Mouse (Mus musculus): ENCODE measurements around the gene D430041D05Rik. TPM values are rescaled to one million over a fixed set of nuclear protein-coding genes. Genes with fewer than 3 reads are reported as not detected.

Gene D430041D05Rik
- total and polyA plus RNA-seq, 2 experiments from 2014 or later: 7.9 to 47.6 TPM

DNA sequence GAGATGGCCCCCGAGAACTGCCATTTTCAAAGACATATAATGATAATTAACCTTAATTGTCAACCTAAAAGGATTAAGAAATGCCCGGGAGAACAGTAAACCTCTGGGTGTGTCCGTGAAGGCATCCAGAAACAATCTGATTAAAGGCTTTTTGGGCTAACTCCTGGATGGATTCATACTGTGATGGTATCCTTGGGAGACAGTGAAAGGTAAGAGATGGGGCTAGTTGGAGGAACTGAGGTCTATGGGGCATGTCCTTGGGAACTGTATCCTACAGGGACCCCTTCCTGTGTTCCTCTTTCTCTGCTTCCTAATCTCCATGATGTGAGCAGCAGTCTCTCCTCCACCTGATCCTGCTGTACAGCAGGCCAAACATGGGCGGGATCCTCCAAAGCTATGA, 38.7 kb downstream of the D430041D05Rik start:
- Histone ChIP-seq H3K4me3 (ENCODE audit: low read depth, low read length) (no peak overlapping the region), H3K9ac (replicated peaks; ENCODE audit: low read length, poor library complexity, severe bottlenecking) (no peak overlapping the region), H3K36me3 (ENCODE audit: insufficient read depth, low read length) (no peaks in the 10 kb centered on the region), H3K9me3 (ENCODE audit: low read length) (no peaks in the 10 kb centered on the region), H3K4me1 (ENCODE audit: insufficient read depth, low read length) (peaks cover 5% of the 10 kb centered on the region; the same call in 1 of the 2 replicates), H3K4me2 (ENCODE audit: low read depth, low read length, poor library complexity, severe bottlenecking) (no peak overlapping the region), H3K27me3 (ENCODE audit: insufficient read depth, low read length) (no peaks in the 10 kb centered on the region), H3K27ac (ENCODE audit: low read depth, low read length) (no peak overlapping the region)
- DNase-seq (ENCODE audit: low spot score) (no peak), ATAC-seq (ENCODE audit: low FRiP score) (no peak)
- TF ChIP-seq CTCF (IDR thresholded peaks at IDR 0.05): no peak
- 60% methylated on average over 4 of the region's 4 CpGs for WGBS

GRCm38 (mm10) chr2:104371606-104372130, 39.1 kb downstream of the D430041D05Rik start:
- 74% methylated on average over 5 of the region's 6 CpGs for WGBS

DNA sequence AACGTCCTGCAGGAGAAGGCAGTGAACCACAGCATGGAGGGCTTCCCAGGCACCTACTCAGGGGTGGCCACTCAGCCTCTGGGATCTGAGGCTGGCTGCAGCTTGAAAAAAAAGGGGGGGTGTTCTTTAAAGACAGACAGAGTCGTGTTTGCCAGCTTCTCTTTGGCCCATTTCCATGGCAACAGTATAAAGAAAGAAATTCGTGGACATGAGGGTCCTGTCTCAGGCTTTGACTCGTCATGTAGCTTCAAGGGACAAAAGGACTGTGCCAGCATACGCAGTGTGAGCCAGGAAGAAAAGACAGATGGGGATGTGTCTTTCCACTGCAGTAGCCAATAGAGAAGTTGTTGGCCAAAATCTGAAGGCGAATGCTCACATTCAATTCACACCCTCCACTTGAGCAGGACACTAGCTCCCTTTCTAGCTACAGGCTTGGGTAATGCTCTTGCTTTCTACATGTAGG, 42.9 kb downstream of the D430041D05Rik start:
- H3K4me2 ChIP-seq (ENCODE audit: low read depth, low read length, poor library complexity, severe bottlenecking): peak overlapping the region; percentile 30
- peaks cover 5% of the 10 kb centered on the region; the same call in 1 of the 2 replicates for H3K4me1 ChIP-seq (ENCODE audit: insufficient read depth, low read length)
- no peak; the same call in 1 of the 2 replicates for TF ChIP-seq CTCF (IDR thresholded peaks at IDR 0.05)
- H3K36me3 ChIP-seq (ENCODE audit: insufficient read depth, low read length): no peaks in the 10 kb centered on the region
- ATAC-seq (ENCODE audit: low FRiP score) (peak; percentile 92), DNase-seq (ENCODE audit: low spot score) (peak; percentile 95)
- no peaks in the 10 kb centered on the region for H3K27me3 ChIP-seq (ENCODE audit: insufficient read depth, low read length)
- H3K9ac ChIP-seq (replicated peaks; ENCODE audit: low read length, poor library complexity, severe bottlenecking): no peak overlapping the region
- no peaks in the 10 kb centered on the region for H3K9me3 ChIP-seq (ENCODE audit: low read length)
- peak overlapping the region; percentile 74 for H3K27ac ChIP-seq (ENCODE audit: low read depth, low read length)
- no peak overlapping the region for H3K4me3 ChIP-seq (ENCODE audit: low read depth, low read length)
- WGBS: 11% methylated on average over 6 of the region's 6 CpGs

More at GRCm38 (mm10) chr2:104371606-104372130, 39.1 kb downstream of the D430041D05Rik start:
- Histone ChIP-seq H3K27me3 (ENCODE audit: insufficient read depth, low read length) (no peaks in the 10 kb centered on the region), H3K4me3 (ENCODE audit: low read depth, low read length) (no peak overlapping the region), H3K27ac (ENCODE audit: low read depth, low read length) (no peak overlapping the region), H3K4me1 (ENCODE audit: insufficient read depth, low read length) (peaks cover 5% of the 10 kb centered on the region; the same call in 1 of the 2 replicates), H3K9me3 (ENCODE audit: low read length) (no peaks in the 10 kb centered on the region), H3K4me2 (ENCODE audit: low read depth, low read length, poor library complexity, severe bottlenecking) (no peak overlapping the region), H3K9ac (replicated peaks; ENCODE audit: low read length, poor library complexity, severe bottlenecking) (no peak overlapping the region), H3K36me3 (ENCODE audit: insufficient read depth, low read length) (no peaks in the 10 kb centered on the region)
- DNase-seq (ENCODE audit: low spot score) (no peak), ATAC-seq (ENCODE audit: low FRiP score) (no peak)
- TF ChIP-seq CTCF (IDR thresholded peaks at IDR 0.05): no peak

GRCm38 (mm10) chr2:104367291-104367690, 43.5 kb downstream of the D430041D05Rik start:
- 78% methylated on average over 2 of the region's 2 CpGs for WGBS
- no peaks in the 10 kb centered on the region for H3K36me3 ChIP-seq (ENCODE audit: insufficient read depth, low read length)
- no peaks in the 10 kb centered on the region for H3K9me3 ChIP-seq (ENCODE audit: low read length)
- no peak overlapping the region for H3K4me3 ChIP-seq (ENCODE audit: low read depth, low read length)
- DNase-seq (ENCODE audit: low spot score) (peak; percentile 30), ATAC-seq (ENCODE audit: low FRiP score) (no peak)
- no peak overlapping the region for H3K9ac ChIP-seq (replicated peaks; ENCODE audit: low read length, poor library complexity, severe bottlenecking)
- peak overlapping the region; percentile 74 for H3K27ac ChIP-seq (ENCODE audit: low read depth, low read length)
- peaks cover 5% of the 10 kb centered on the region; the same call in 1 of the 2 replicates for H3K4me1 ChIP-seq (ENCODE audit: insufficient read depth, low read length)
- no peaks in the 10 kb centered on the region for H3K27me3 ChIP-seq (ENCODE audit: insufficient read depth, low read length)
- no peak for TF ChIP-seq CTCF (IDR thresholded peaks at IDR 0.05)
- peak overlapping the region; percentile 30; the same call in 1 of the 2 replicates for H3K4me2 ChIP-seq (ENCODE audit: low read depth, low read length, poor library complexity, severe bottlenecking)

DNA sequence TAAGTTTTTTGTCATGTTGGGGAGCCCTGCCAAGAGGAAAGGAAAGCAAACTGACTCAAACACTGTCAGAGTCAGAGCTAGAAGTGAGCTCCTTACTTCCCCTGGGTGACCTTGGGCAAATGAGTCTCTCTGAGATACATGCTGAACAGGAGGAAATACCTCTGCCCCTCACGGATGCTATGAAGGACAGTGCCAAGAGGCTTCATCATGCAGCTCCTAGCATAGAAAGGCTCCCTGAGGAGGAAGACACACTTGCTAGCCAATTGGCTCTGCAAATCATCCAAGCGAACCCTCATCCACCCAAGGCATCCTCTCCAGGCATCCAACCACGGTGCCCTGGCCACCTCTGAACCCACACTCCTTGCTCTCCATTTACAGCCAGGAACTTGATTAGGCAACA, 51.5 kb downstream of the D430041D05Rik start:
- Histone ChIP-seq H3K4me1 (ENCODE audit: insufficient read depth, low read length) (no peaks in the 10 kb centered on the region), H3K9me3 (ENCODE audit: low read length) (no peaks in the 10 kb centered on the region), H3K9ac (replicated peaks; ENCODE audit: low read length, poor library complexity, severe bottlenecking) (no peak overlapping the region), H3K27ac (ENCODE audit: low read depth, low read length) (no peak overlapping the region), H3K4me3 (ENCODE audit: low read depth, low read length) (no peak overlapping the region), H3K27me3 (ENCODE audit: insufficient read depth, low read length) (no peaks in the 10 kb centered on the region), H3K36me3 (ENCODE audit: insufficient read depth, low read length) (no peaks in the 10 kb centered on the region), H3K4me2 (ENCODE audit: low read depth, low read length, poor library complexity, severe bottlenecking) (no peak overlapping the region)
- no peak for DNase-seq (ENCODE audit: low spot score)
- no peak for ATAC-seq (ENCODE audit: low FRiP score)
- 80% methylated on average over 3 of the region's 3 CpGs for WGBS
- no peak for TF ChIP-seq CTCF (IDR thresholded peaks at IDR 0.05)

DNA sequence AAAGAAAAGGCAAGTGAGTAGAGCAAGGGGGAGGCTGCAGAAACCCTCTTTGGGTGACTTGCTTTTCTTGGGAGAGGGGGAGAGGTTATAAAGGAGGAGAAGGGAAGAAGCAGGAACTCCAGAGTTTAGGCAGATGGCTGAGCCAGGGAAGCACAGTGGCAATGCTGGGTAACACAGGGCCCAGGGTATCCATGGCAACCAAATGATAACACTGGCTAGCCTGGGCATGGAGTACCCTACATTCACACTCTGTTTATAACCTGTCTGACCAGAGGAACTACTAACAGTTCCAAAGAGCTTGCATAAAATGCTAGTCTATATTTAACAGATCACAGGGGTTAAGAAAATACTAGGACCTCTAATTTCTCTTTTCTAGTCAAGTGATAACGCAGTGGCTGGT, 51.9 kb downstream of the D430041D05Rik start:
- 92% methylated on average over 1 of the region's 1 CpGs for WGBS
- no peak for TF ChIP-seq CTCF (IDR thresholded peaks at IDR 0.05)
- no peaks in the 10 kb centered on the region for H3K27me3 ChIP-seq (ENCODE audit: insufficient read depth, low read length)
- H3K4me2 ChIP-seq (ENCODE audit: low read depth, low read length, poor library complexity, severe bottlenecking): no peak overlapping the region
- peak; percentile 38 for DNase-seq (ENCODE audit: low spot score)
- no peaks in the 10 kb centered on the region for H3K36me3 ChIP-seq (ENCODE audit: insufficient read depth, low read length)
- H3K9ac ChIP-seq (replicated peaks; ENCODE audit: low read length, poor library complexity, severe bottlenecking): no peak overlapping the region
- 0 out of 2 replicates have a peak, but pooled peaks cover under 1% of the 10 kb centered on the region for H3K4me1 ChIP-seq (ENCODE audit: insufficient read depth, low read length)
- H3K4me3 ChIP-seq (ENCODE audit: low read depth, low read length): no peak overlapping the region
- H3K27ac ChIP-seq (ENCODE audit: low read depth, low read length): no peak overlapping the region
- H3K9me3 ChIP-seq (ENCODE audit: low read length): no peaks in the 10 kb centered on the region
- no peak for ATAC-seq (ENCODE audit: low FRiP score)

Data from midbrain, postnatal 0 days (tissue).